Mouse (Mus musculus) effector memory CD4-positive, alpha-beta T cell, adult 7 months (primary cell): ENCODE measurements around the gene Wdr83. TPM values are rescaled to one million over a fixed set of nuclear protein-coding genes. Genes with fewer than 3 reads are reported as not detected.

Source experiments
- polyA plus RNA-seq: library from polyadenylated mRNA; unstranded; fragments of 100-300 nt; shearing (Covaris generic); gene quantifications from one replicate; pipeline ENCODE4 v1.2.1, GENCODE M21; 2017

Gene Wdr83
- 14.5 TPM for polyA plus RNA-seq

GRCm38 (mm10) chr8:85081216-85081555, at the start of gene Wdr83:
Gene Wdr83, minus strand, starts transcription at chr8:85081306.

GRCm38 (mm10) chr8:85122995-85123394, 41.9 kb upstream of the Wdr83 start, which contains the start of gene Zfp791:
Gene Zfp791, minus strand, starts transcription at chr8:85123095.

DNA sequence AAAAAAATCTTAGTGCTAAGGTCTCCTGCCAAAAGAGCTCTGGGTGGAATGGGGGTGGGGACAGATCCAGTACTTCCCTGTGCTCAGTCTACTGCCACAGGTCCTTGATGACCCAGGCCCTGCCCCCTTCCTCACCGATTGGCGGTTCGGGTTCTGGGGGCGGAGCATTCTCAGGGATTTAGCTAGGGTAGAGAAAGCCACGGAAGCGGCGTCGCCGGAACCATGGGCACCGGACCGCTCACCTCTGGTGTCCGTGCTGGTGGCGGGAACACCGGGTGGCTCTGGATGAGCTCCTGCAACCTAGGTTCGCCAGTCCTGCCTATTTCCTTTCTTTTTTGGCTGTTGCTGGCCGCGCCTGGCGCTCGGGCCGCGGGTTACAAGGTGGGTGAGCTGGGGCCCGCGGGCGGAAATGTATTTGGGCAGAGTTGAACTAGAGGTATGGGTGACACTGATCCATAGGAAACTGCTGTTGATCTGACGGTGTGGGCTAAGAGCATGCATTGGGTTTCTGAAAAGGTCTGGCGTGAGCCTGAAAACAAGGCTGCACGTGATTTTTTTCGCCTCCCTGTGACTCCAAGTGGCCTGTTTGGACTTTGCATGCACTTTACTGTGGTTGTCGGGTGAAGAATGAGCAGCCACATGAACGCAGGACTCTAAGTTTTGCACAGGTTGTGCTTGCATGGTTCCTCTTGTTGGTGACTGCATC, 2.2 kb upstream of the Wdr83 start, which contains the start of gene Man2b1:
Gene Man2b1 (plus strand): TSS at position 163 of the 706 bp plus-strand sequence.

GRCm38 (mm10) chr8:85080532-85081215, 432 bp downstream of the Wdr83 start, which contains the start of gene Wdr83os:
Gene Wdr83os, plus strand, starts transcription at chr8:85080740.

GRCm38 (mm10) chr8:85071514-85072281, 9.4 kb downstream of the Wdr83 start, which contains the start of gene Dhps:
Gene Dhps, plus strand, starts transcription at chr8:85071757.

DNA sequence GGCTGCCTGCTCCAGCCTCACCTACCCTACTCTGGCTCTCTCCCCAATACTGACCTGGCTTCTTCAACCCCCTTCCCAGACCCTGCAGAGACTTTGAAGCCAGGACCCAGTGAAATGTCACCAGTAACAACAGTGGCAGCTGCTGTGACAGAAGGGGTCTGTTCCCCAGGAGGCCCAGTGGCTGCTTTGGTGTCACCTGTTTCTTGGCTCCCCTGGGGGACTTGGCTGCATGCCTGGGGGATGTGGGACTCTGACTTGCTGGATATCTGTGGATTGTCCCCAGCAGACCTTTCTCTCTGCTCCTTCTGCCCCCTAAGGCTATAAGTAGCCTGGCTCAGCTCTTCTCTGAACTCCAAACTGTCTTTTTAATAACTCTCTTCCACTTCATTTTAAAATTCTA, 13.1 kb downstream of the Wdr83 start, which contains the start of gene Gm5741:
Gene Gm5741 (minus strand): TSS at position 1 of the 400 bp plus-strand sequence.

DNA sequence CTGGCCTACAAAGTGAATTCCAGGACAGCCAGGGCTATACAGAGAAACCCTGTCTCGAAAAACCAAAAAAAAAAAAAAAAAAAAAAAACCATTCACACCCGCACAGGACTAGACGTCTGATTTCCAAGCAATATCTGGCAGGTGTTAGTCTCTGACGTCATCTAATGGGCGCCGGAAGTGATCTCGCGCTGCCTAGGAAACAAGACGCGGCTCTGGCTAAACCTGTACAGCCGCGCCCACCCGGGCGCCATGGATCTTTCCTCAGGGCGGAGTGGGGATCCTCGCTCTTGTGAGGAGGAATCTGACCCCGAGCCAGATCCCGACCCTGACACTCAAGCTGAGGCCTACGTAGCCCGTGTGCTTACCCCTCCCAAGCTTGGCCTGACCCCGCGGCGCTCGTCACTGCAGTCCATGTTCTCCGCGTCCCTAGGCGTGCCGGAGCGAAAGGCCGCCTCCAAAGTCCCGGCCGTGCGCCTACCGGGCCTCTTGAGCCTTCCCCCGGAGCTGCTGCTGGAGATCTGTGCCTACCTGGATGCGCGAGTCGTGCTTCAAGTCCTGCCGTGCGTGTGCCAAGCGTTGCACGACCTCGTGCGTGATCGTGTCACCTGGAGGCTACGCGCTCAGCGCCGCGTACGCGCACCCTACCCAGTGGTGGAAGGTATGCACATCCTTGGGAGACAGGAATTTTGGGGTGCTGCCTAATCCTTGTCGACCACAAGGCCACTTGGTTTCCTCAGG, 21.1 kb downstream of the Wdr83 start, which contains the start of gene Fbxw9:
Gene Fbxw9 (plus strand): TSS at position 177 of the 738 bp plus-strand sequence.

GRCm38 (mm10) chr8:85036718-85037365, 44.3 kb downstream of the Wdr83 start, which contains the start of gene Tnpo2:
Gene Tnpo2, plus strand, starts transcription at chr8:85036915.

GRCm38 (mm10) chr8:85026670-85027515, 54.2 kb downstream of the Wdr83 start, which contains the start of gene Trir:
Gene Trir, plus strand, starts transcription at chr8:85026823.

DNA sequence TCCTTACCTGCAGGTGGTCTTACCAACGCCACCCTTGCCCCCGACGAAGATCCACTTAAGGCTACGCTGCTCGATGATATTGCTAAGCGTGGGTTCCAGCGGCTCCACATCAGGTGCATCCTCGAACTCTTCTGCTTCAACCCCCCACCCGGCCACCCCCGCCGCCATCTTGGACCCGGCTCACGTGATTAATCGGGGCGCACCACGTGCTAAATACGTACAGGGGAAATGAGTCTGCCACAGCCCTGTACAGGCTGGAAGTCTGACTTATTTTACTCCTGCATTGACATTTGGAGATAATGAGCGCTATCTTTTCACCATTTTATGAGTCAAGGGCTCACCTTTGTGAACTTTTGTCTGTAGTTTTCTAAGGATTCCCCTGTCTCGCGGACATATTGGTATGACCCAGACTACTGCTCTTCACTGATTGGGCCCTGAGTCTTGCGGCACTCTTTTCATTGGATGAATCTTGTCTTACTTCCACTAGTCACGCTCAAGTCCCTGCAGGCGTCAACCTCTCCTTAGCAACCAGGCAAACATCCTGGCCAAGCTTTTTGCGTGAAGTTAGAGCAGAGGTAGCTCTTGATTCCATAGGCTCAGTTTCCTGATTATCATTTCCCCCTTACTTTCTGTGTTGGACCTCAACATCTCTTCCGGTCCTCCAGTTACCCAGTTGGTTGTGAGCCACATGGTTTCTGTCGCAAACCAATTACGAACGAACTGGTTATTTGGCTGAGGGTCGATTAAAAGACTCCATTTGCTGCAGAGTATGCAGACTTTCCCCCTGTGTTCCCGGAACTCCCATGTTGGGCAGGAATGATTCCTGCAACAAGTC, 55.8 kb downstream of the Wdr83 start, which contains the start of gene Asna1:
Gene Asna1 (minus strand): TSS at position 184 of the 835 bp plus-strand sequence.

Other genes starting within 250 kb of the Wdr83 start
- 23.3 TPM for gene Gadd45gip1, start 249.8 kb downstream of the Wdr83 start, polyA plus RNA-seq
- gene Rad23a, start 240.6 kb downstream of the Wdr83 start, polyA plus RNA-seq: 132 TPM
- gene Calr, start 234.4 kb downstream of the Wdr83 start, polyA plus RNA-seq: 572 TPM
- 70.0 TPM for gene Farsa, start 224.3 kb downstream of the Wdr83 start, polyA plus RNA-seq
- 4.4 TPM for gene Syce2, start 209.2 kb downstream of the Wdr83 start, polyA plus RNA-seq
- 18.6 TPM for gene Gcdh, start 187.4 kb downstream of the Wdr83 start, polyA plus RNA-seq
- not detected for gene Klf1, start 179.4 kb downstream of the Wdr83 start, polyA plus RNA-seq
- gene Dnase2a, start 172.7 kb downstream of the Wdr83 start, polyA plus RNA-seq: 7.4 TPM
- 0.50 TPM for gene Mast1, start 143.9 kb downstream of the Wdr83 start, polyA plus RNA-seq
- gene Rtbdn, start 134.3 kb downstream of the Wdr83 start, polyA plus RNA-seq: not detected
- not detected for gene Gm49661, start 111.9 kb downstream of the Wdr83 start, polyA plus RNA-seq
- gene Prdx2, start 111.7 kb downstream of the Wdr83 start, polyA plus RNA-seq: 100 TPM
- gene Rnaseh2a, start 111.5 kb downstream of the Wdr83 start, polyA plus RNA-seq: 47.0 TPM
- 5,448 TPM for gene Junb, start 102.6 kb downstream of the Wdr83 start, polyA plus RNA-seq
- gene Hook2, start 90.7 kb downstream of the Wdr83 start, polyA plus RNA-seq: 17.0 TPM
- gene Best2, start 66.8 kb downstream of the Wdr83 start, polyA plus RNA-seq: not detected
- 27.0 TPM for gene Asna1, start 56.0 kb downstream of the Wdr83 start, polyA plus RNA-seq
- 176 TPM for gene Trir, start 54.5 kb downstream of the Wdr83 start, polyA plus RNA-seq
- gene Tnpo2, start 44.4 kb downstream of the Wdr83 start, polyA plus RNA-seq: 27.4 TPM
- gene Fbxw9, start 21.3 kb downstream of the Wdr83 start, polyA plus RNA-seq: 4.4 TPM
- gene Gm5741, start 13.3 kb downstream of the Wdr83 start, polyA plus RNA-seq: not detected
- gene Dhps, start 9.5 kb downstream of the Wdr83 start, polyA plus RNA-seq: 89.9 TPM
- 122 TPM for gene Wdr83os, start 566 bp downstream of the Wdr83 start, polyA plus RNA-seq
- 100 TPM for gene Man2b1, start 2.0 kb upstream of the Wdr83 start, polyA plus RNA-seq
- not detected for gene Zfp791, start 41.8 kb upstream of the Wdr83 start, polyA plus RNA-seq
- 0.27 TPM for gene Cks1brt, start 70.6 kb upstream of the Wdr83 start, polyA plus RNA-seq
- gene Olfr371, start 144.7 kb upstream of the Wdr83 start, polyA plus RNA-seq: not detected
- 31.6 TPM for gene Orc6, start 218.3 kb upstream of the Wdr83 start, polyA plus RNA-seq
- 67.0 TPM for gene Vps35, start 218.5 kb upstream of the Wdr83 start, polyA plus RNA-seq